Mouse (Mus musculus): ENCODE measurements around the gene Rac1.

- TF ChIP-seq POLR2A (IDR thresholded peaks at IDR 0.05; ENCODE audit: insufficient read length, low read depth) (no peak), USF1 (IDR thresholded peaks at IDR 0.05; ENCODE audit: low read depth) (no peak), E2F4 (IDR thresholded peaks at IDR 0.05; ENCODE audit: insufficient read depth) (no peak), SRF (IDR thresholded peaks at IDR 0.05; ENCODE audit: control insufficient read depth, insufficient read length, low read depth) (no peak), POLR2AphosphoS2 (IDR thresholded peaks at IDR 0.05; ENCODE audit: insufficient read length, low read depth) (no peak), REST (IDR thresholded peaks at IDR 0.05; ENCODE audit: insufficient read depth, insufficient read length) (no peak)
Observed at GRCm38 (mm10) chr5:143539111-143539510, 11.3 kb upstream of the Rac1 start.
